Mouse (Mus musculus) heart, embryonic 16.5 days (tissue): Measurements from ENCODE around the gene Specc1. TPM values are rescaled to one million over a fixed set of nuclear protein-coding genes. Genes with fewer than 3 reads are reported as not detected.

Source experiments
- ATAC-seq: fragments of 200-750 bp; cut with Nextera tagmentation; replicated peaks from 2 replicates; pipeline ENCODE4 v1.8.0; 2017; ENCODE audit warnings: moderate number of reproducible peaks; ENCODE audit not compliant: insufficient read depth, low FRiP score; ENCODE audit errors: extremely low read depth
- H3K27ac ChIP-seq: fragments of 300-500 bp; sonication (generic); 2 replicates; pipeline ENCODE4 v1.5.1; 2014; ENCODE audit warnings: mild to moderate bottlenecking, low read length, control low read depth, moderate library complexity
- H3K27me3 ChIP-seq: fragments of 300-500 bp; sonication (generic); 2 replicates; pipeline ENCODE4 v1.6.1; 2014; ENCODE audit warnings: low read length, mixed read lengths; ENCODE audit not compliant: control insufficient read depth, insufficient read depth
- H3K36me3 ChIP-seq: fragments of 300-500 bp; sonication (generic); 2 replicates; pipeline ENCODE4 v1.6.1; 2014; ENCODE audit not compliant: control insufficient read depth, insufficient read depth
- H3K4me1 ChIP-seq: fragments of 300-500 bp; sonication (generic); 2 replicates; pipeline ENCODE4 v1.6.1; 2014; ENCODE audit warnings: low read length, mixed read lengths; ENCODE audit not compliant: control insufficient read depth, insufficient read depth
- H3K4me2 ChIP-seq: fragments of 300-500 bp; sonication (generic); 2 replicates; pipeline ENCODE4 v1.6.1; 2014; ENCODE audit warnings: low read depth, mild to moderate bottlenecking, control low read depth, low read length
- H3K4me3 ChIP-seq: fragments of 300-500 bp; sonication (generic); 2 replicates; pipeline ENCODE4 v1.5.1; 2014; ENCODE audit warnings: mild to moderate bottlenecking, control low read depth, low read length
- H3K9ac ChIP-seq: fragments of 300-500 bp; sonication (generic); 2 replicates; pipeline ENCODE4 v1.6.1; 2014; ENCODE audit warnings: low read length, control low read depth
- H3K9me3 ChIP-seq: fragments of 300-500 bp; sonication (generic); replicated peaks from 2 replicates; pipeline ENCODE4 v1.6.1; 2016; ENCODE audit warnings: low read length; ENCODE audit not compliant: control insufficient read depth
- WGBS: fragments of 180-500 bp; shearing (Covaris S2); extraction: QIAGEN DNeasy Blood & Tissue Kit; methylation state at CpG from one replicate; pipeline ENCODE4 v1.1.7; 2014; 5-methylcytosine and 5-hydroxymethylcytosine counted together
- polyA plus RNA-seq: library from polyadenylated mRNA; unstranded; fragments of >200 nt; fragmentation: Nextera tagmentation; extraction: Ambion mirVana; gene quantifications from 2 replicates; pipeline ENCODE4 v1.2.1, GENCODE M21; 2015

Gene Specc1
- polyA plus RNA-seq, 1 experiment from 2014 or later, result 9.3 TPM

GRCm38 (mm10) chr11:62001977-62002376, 45.4 kb downstream of the Specc1 start:
- Histone ChIP-seq H3K27ac (no peak overlapping the region), H3K27me3 (no peaks in the 10 kb centered on the region), H3K4me3 (no peak overlapping the region), H3K4me2 (no peak overlapping the region), H3K4me1 (peaks cover 6% of the 10 kb centered on the region; the same call in 1 of the 2 replicates), H3K9me3 (no peaks in the 10 kb centered on the region), H3K36me3 (no peaks in the 10 kb centered on the region), H3K9ac (no peak overlapping the region)
- 70% methylated on average over 4 of the region's 4 CpGs for WGBS
- ATAC-seq, result no peak

GRCm38 (mm10) chr11:62004881-62005240, 48.3 kb downstream of the Specc1 start:
- Histone ChIP-seq H3K9me3 (no peaks in the 10 kb centered on the region), H3K9ac (no peak overlapping the region), H3K27me3 (no peaks in the 10 kb centered on the region), H3K27ac (peak overlapping the region; percentile 77), H3K4me1 (peaks cover 6% of the 10 kb centered on the region; the same call in 1 of the 2 replicates), H3K4me2 (no peak overlapping the region; the same call in 1 of the 2 replicates), H3K4me3 (no peak overlapping the region), H3K36me3 (no peaks in the 10 kb centered on the region)
- WGBS, result 42% methylated on average over 6 of the region's 6 CpGs
- ATAC-seq, result no peak

- H3K4me1 ChIP-seq, result peaks cover 6% of the 10 kb centered on the region; the same call in 1 of the 2 replicates
- H3K27ac ChIP-seq, result peak overlapping the region; percentile 77
- no peaks in the 10 kb centered on the region for H3K27me3 ChIP-seq
- H3K9me3 ChIP-seq, result no peaks in the 10 kb centered on the region
- H3K4me3 ChIP-seq, result peak overlapping the region; percentile 25; the same call in 1 of the 2 replicates
- H3K36me3 ChIP-seq, result no peaks in the 10 kb centered on the region
- 30% methylated on average over 14 of the region's 14 CpGs for WGBS
- peak overlapping the region; percentile 44 for H3K4me2 ChIP-seq
- H3K9ac ChIP-seq, result 0 out of 2 replicates have a peak overlapping the region, but pooled peaks have one; percentile 18
- ATAC-seq, result peak; percentile 81
Observed at GRCm38 (mm10) chr11:62005241-62005910, 48.8 kb downstream of the Specc1 start.

GRCm38 (mm10) chr11:62005911-62006260, 49.3 kb downstream of the Specc1 start:
- H3K27ac ChIP-seq, result peak overlapping the region; percentile 77
- no peak for ATAC-seq
- no peaks in the 10 kb centered on the region for H3K36me3 ChIP-seq
- H3K9ac ChIP-seq, result no peak overlapping the region
- 50% methylated on average over 5 of the region's 5 CpGs for WGBS
- no peaks in the 10 kb centered on the region for H3K27me3 ChIP-seq
- peak overlapping the region; percentile 44 for H3K4me2 ChIP-seq
- H3K9me3 ChIP-seq, result no peaks in the 10 kb centered on the region
- peaks cover 6% of the 10 kb centered on the region; the same call in 1 of the 2 replicates for H3K4me1 ChIP-seq
- H3K4me3 ChIP-seq, result peak overlapping the region; percentile 1

GRCm38 (mm10) chr11:62006680-62007079, 50.1 kb downstream of the Specc1 start:
- H3K4me3 ChIP-seq, result peak overlapping the region; percentile 1; the same call in 1 of the 2 replicates
- H3K9ac ChIP-seq, result no peak overlapping the region
- H3K4me1 ChIP-seq, result peaks cover 6% of the 10 kb centered on the region; the same call in 1 of the 2 replicates
- 47% methylated on average over 5 of the region's 5 CpGs for WGBS
- H3K36me3 ChIP-seq, result no peaks in the 10 kb centered on the region
- no peaks in the 10 kb centered on the region for H3K9me3 ChIP-seq
- H3K27ac ChIP-seq, result no peak overlapping the region
- ATAC-seq, result no peak
- peak overlapping the region; percentile 44 for H3K4me2 ChIP-seq
- H3K27me3 ChIP-seq, result no peaks in the 10 kb centered on the region

- no peaks in the 10 kb centered on the region for H3K27me3 ChIP-seq
- H3K36me3 ChIP-seq, result no peaks in the 10 kb centered on the region
- WGBS, result 41% methylated on average over 9 of the region's 9 CpGs
- no peak for ATAC-seq
- no peak overlapping the region for H3K27ac ChIP-seq
- H3K4me2 ChIP-seq, result no peak overlapping the region
- peaks cover 6% of the 10 kb centered on the region; the same call in 1 of the 2 replicates for H3K4me1 ChIP-seq
- H3K9ac ChIP-seq, result no peak overlapping the region
- no peaks in the 10 kb centered on the region for H3K9me3 ChIP-seq
- H3K4me3 ChIP-seq, result no peak overlapping the region
Observed at GRCm38 (mm10) chr11:62007984-62008383, 51.4 kb downstream of the Specc1 start.

- no peak overlapping the region for H3K4me2 ChIP-seq
- no peak overlapping the region for H3K9ac ChIP-seq
- ATAC-seq, result no peak
- peaks cover 4% of the 10 kb centered on the region; the same call in 1 of the 2 replicates for H3K27me3 ChIP-seq
- no peaks in the 10 kb centered on the region for H3K9me3 ChIP-seq
- H3K4me1 ChIP-seq, result peaks cover 4% of the 10 kb centered on the region; the same call in 1 of the 2 replicates
- no peak overlapping the region for H3K4me3 ChIP-seq
- no peaks in the 10 kb centered on the region for H3K36me3 ChIP-seq
- 59% methylated on average over 16 of the region's 16 CpGs for WGBS
- no peak overlapping the region for H3K27ac ChIP-seq
Observed at GRCm38 (mm10) chr11:62010625-62011231, 54.2 kb downstream of the Specc1 start.

GRCm38 (mm10) chr11:62012039-62012438, 55.5 kb downstream of the Specc1 start:
- H3K27me3 ChIP-seq, result peaks cover 4% of the 10 kb centered on the region; the same call in 1 of the 2 replicates
- no peaks in the 10 kb centered on the region for H3K4me1 ChIP-seq
- H3K9me3 ChIP-seq, result no peaks in the 10 kb centered on the region
- H3K4me2 ChIP-seq, result no peak overlapping the region
- H3K27ac ChIP-seq, result no peak overlapping the region
- WGBS, result 79% methylated on average over 6 of the region's 6 CpGs
- no peak for ATAC-seq
- H3K9ac ChIP-seq, result no peak overlapping the region
- H3K4me3 ChIP-seq, result no peak overlapping the region
- no peaks in the 10 kb centered on the region for H3K36me3 ChIP-seq

GRCm38 (mm10) chr11:62013449-62013848, 56.9 kb downstream of the Specc1 start:
- Histone ChIP-seq H3K9ac (no peak overlapping the region), H3K27me3 (peaks cover 4% of the 10 kb centered on the region; the same call in 1 of the 2 replicates), H3K4me2 (no peak overlapping the region), H3K4me3 (no peak overlapping the region), H3K4me1 (no peaks in the 10 kb centered on the region), H3K9me3 (no peaks in the 10 kb centered on the region), H3K27ac (no peak overlapping the region), H3K36me3 (no peaks in the 10 kb centered on the region)
- ATAC-seq, result no peak
- whole genome bisulfite sequencing, result 70% methylated on average over 3 of the region's 3 CpGs
